Mouse (Mus musculus): ENCODE measurements at regions not wholly inside any gene's neighbourhood (a gene's known extent, or its start where the extent isn't known, plus 50 kb on each side); places are given as distances from the start of the nearest gene placed in this dataset.

GRCm38 (mm10) chr13:45246341-45246740 is 143.2 kb upstream of the Mylip start:
- no peak for TF ChIP-seq POLR2A (IDR thresholded peaks at IDR 0.05; ENCODE audit: control insufficient read depth, low read depth, low read length)
- TF ChIP-seq CTCF (IDR thresholded peaks at IDR 0.05; ENCODE audit: control insufficient read depth, insufficient read depth, insufficient replicate concordance, low read depth, low read length): no peak

All from testis, adult 2 months (tissue).